Mouse (Mus musculus): ENCODE measurements around the gene Esp8.
"Not testable (repeated sequence)": the region's sequence is repeated elsewhere in the genome, so short reads cannot be mapped to it uniquely, and the experiment has no call there.

Gene Esp8

DNA sequence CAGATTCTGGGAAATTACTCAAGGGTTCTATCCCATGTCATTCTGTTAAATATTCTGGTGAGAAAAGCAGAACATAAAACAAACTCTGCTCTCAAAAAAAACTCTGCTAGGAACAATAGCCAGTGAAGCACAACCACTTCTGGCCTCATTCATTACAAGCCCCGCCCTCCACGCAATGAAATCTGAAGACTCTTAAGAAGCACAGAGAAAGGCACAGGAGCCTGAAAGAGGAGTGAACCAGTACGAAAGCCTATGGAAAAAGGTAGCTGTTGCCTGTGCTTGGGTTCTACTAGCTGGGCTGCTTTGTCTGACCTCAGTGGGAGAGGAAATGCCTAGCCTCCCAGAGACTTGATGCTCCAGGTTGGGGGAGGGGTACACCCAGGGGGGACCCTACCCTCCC lies at the start of gene Esp8:
TSS of gene Esp8 (plus strand) at position 205 of the 400 bp plus-strand sequence.
- DNase-seq: no peak

GRCm38 (mm10) chr17:40483566-40483965 lies 36.3 kb upstream of the Esp8 start:
- DNase-seq: not testable (repeated sequence)

- not testable (repeated sequence) for DNase-seq
These were observed 24.2 kb upstream of the Esp8 start for GRCm38 (mm10) chr17:40495468-40496185.

- no peak for DNase-seq
These were observed 10.0 kb downstream of the Esp8 start for GRCm38 (mm10) chr17:40529813-40530212.

GRCm38 (mm10) chr17:40531147-40531546 lies 11.3 kb downstream of the Esp8 start:
- DNase-seq: no peak

GRCm38 (mm10) chr17:40547005-40547404 lies 27.2 kb downstream of the Esp8 start:
- not testable (repeated sequence) for DNase-seq

DNA sequence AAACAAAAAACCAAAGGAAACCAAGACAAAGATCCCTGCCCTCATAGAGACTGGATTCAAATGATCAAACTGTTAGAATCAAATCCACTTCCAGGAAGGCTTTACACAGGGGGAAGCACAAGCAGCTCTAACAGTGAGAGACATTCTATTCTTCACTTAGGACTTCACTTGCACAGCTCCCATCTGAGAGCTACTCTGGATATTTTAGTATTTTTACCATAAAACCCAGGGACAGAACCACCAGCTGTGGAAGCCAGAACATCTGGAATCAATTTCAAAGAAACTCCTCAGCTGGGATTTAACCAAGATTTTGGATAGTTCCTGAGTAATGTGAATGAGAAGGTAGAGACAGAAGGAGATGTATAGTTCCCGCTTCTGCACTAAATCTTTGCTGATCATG lies 33.6 kb downstream of the Esp8 start:
- no peak for DNase-seq

DNA sequence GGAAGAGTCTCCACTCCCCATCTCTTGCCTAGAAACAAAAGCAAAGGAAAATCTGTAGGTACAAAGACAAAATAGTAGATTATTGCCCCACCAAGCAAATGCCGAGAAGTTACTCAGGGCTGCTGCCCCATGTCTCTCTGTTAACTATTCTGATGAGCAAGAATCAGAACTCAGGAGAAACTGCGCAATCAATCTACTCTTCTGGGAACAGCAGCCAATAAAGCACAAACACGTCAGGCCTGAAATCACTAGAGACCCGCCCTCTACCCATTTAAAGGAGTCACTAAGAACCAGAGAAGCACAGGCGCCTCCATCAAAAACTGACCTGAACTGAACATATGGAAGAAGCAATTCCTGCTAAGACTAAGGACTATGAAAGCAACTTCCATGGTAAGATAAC lies 41.4 kb downstream of the Esp8 start, which contains the start of gene Esp6:
TSS of gene Esp6 (plus strand) at position 301 of the 400 bp plus-strand sequence.
- no peak for DNase-seq

Data from kidney, adult 18-20 months (tissue).